Mouse (Mus musculus): ENCODE measurements at regions not wholly inside any gene's neighbourhood (a gene's known extent, or its start where the extent isn't known, plus 50 kb on each side); places are given as distances from the start of the nearest gene placed in this dataset.

GRCm38 (mm10) chr3:34522054-34522684 is 128.0 kb upstream of the Sox2 start:
- no peak overlapping the region for H3K27ac ChIP-seq (replicated peaks)
- H3K4me2 ChIP-seq (replicated peaks): no peak overlapping the region
- no peaks in the 10 kb centered on the region for H3K27me3 ChIP-seq
- ATAC-seq (ENCODE audit: insufficient number of reproducible peaks, low FRiP score, low TSS enrichment, low read depth): no peak
- H3K9ac ChIP-seq: no peak overlapping the region
- WGBS: 77% methylated on average over 6 of the region's 6 CpGs
- no peaks in the 10 kb centered on the region for H3K4me1 ChIP-seq
- H3K36me3 ChIP-seq: no peaks in the 10 kb centered on the region
- H3K9me3 ChIP-seq (replicated peaks): 0 out of 2 replicates have a peak, but pooled peaks cover 3% of the 10 kb centered on the region
- no peak overlapping the region for H3K4me3 ChIP-seq (replicated peaks)

- H3K36me3 ChIP-seq: no peaks in the 10 kb centered on the region
- no peak overlapping the region for H3K4me2 ChIP-seq (replicated peaks)
- no peaks in the 10 kb centered on the region for H3K27me3 ChIP-seq
- 75% methylated on average over 14 of the region's 14 CpGs for WGBS
- H3K9me3 ChIP-seq (replicated peaks): 0 out of 2 replicates have a peak, but pooled peaks cover 3% of the 10 kb centered on the region
- no peak overlapping the region for H3K9ac ChIP-seq
- no peak for ATAC-seq (ENCODE audit: insufficient number of reproducible peaks, low FRiP score, low TSS enrichment, low read depth)
- no peak overlapping the region for H3K4me3 ChIP-seq (replicated peaks)
- no peak overlapping the region for H3K27ac ChIP-seq (replicated peaks)
- H3K4me1 ChIP-seq: no peaks in the 10 kb centered on the region
Observed at GRCm38 (mm10) chr3:34521357-34522053, 128.7 kb upstream of the Sox2 start.

- 59% methylated on average over 13 of the region's 13 CpGs for WGBS
- no peaks in the 10 kb centered on the region for H3K27me3 ChIP-seq
- H3K36me3 ChIP-seq: no peaks in the 10 kb centered on the region
- no peak overlapping the region for H3K4me3 ChIP-seq (replicated peaks)
- H3K27ac ChIP-seq (replicated peaks): no peak overlapping the region
- H3K4me1 ChIP-seq: no peaks in the 10 kb centered on the region
- no peaks in the 10 kb centered on the region for H3K9me3 ChIP-seq (replicated peaks)
- no peak overlapping the region for H3K4me2 ChIP-seq (replicated peaks)
- ATAC-seq (ENCODE audit: insufficient number of reproducible peaks, low FRiP score, low TSS enrichment, low read depth): no peak
- no peak overlapping the region for H3K9ac ChIP-seq
Observed at GRCm38 (mm10) chr3:34512503-34513145, 137.6 kb upstream of the Sox2 start.

- no peaks in the 10 kb centered on the region for H3K27me3 ChIP-seq
- H3K4me3 ChIP-seq (replicated peaks): no peak overlapping the region
- H3K9me3 ChIP-seq (replicated peaks): no peaks in the 10 kb centered on the region
- no peak overlapping the region for H3K27ac ChIP-seq (replicated peaks)
- H3K9ac ChIP-seq: no peak overlapping the region
- no peaks in the 10 kb centered on the region for H3K4me1 ChIP-seq
- WGBS: 74% methylated on average over 4 of the region's 4 CpGs
- H3K4me2 ChIP-seq (replicated peaks): no peak overlapping the region
- ATAC-seq (ENCODE audit: insufficient number of reproducible peaks, low FRiP score, low TSS enrichment, low read depth): no peak
- H3K36me3 ChIP-seq: no peaks in the 10 kb centered on the region
Observed at GRCm38 (mm10) chr3:34510723-34511122, 139.5 kb upstream of the Sox2 start.

GRCm38 (mm10) chr3:34509160-34509559 is 141.0 kb upstream of the Sox2 start:
- WGBS: 39% methylated on average over 5 of the region's 5 CpGs
- H3K9ac ChIP-seq: no peak overlapping the region

GRCm38 (mm10) chr3:34504573-34504894 is 145.7 kb upstream of the Sox2 start:
- ATAC-seq (ENCODE audit: insufficient number of reproducible peaks, low FRiP score, low TSS enrichment, low read depth): no peak
- H3K27ac ChIP-seq (replicated peaks): no peak overlapping the region
- no peaks in the 10 kb centered on the region for H3K4me1 ChIP-seq
- H3K4me2 ChIP-seq (replicated peaks): no peak overlapping the region
- H3K36me3 ChIP-seq: no peaks in the 10 kb centered on the region
- no peak overlapping the region for H3K4me3 ChIP-seq (replicated peaks)
- H3K9ac ChIP-seq: no peak overlapping the region
- 18% methylated on average over 3 of the region's 3 CpGs for WGBS
- H3K9me3 ChIP-seq (replicated peaks): no peaks in the 10 kb centered on the region
- no peaks in the 10 kb centered on the region for H3K27me3 ChIP-seq

More at GRCm38 (mm10) chr3:34509160-34509559, 141.0 kb upstream of the Sox2 start:
- Histone ChIP-seq H3K27me3 (no peaks in the 10 kb centered on the region), H3K4me3 (replicated peaks) (no peak overlapping the region), H3K4me2 (replicated peaks) (no peak overlapping the region), H3K4me1 (no peaks in the 10 kb centered on the region), H3K27ac (replicated peaks) (no peak overlapping the region), H3K36me3 (no peaks in the 10 kb centered on the region), H3K9me3 (replicated peaks) (no peaks in the 10 kb centered on the region)
- no peak for ATAC-seq (ENCODE audit: insufficient number of reproducible peaks, low FRiP score, low TSS enrichment, low read depth)

- Histone ChIP-seq H3K9me3 (replicated peaks) (no peaks in the 10 kb centered on the region), H3K27me3 (no peaks in the 10 kb centered on the region), H3K27ac (replicated peaks) (no peak overlapping the region), H3K4me2 (replicated peaks) (no peak overlapping the region), H3K4me1 (no peaks in the 10 kb centered on the region), H3K36me3 (no peaks in the 10 kb centered on the region), H3K9ac (no peak overlapping the region), H3K4me3 (replicated peaks) (no peak overlapping the region)
- WGBS: 51% methylated on average over 13 of the region's 13 CpGs
- ATAC-seq (ENCODE audit: insufficient number of reproducible peaks, low FRiP score, low TSS enrichment, low read depth): no peak
Observed at GRCm38 (mm10) chr3:34503874-34504572, 146.2 kb upstream of the Sox2 start.

GRCm38 (mm10) chr3:34496839-34497238 is 153.4 kb upstream of the Sox2 start:
- H3K4me1 ChIP-seq: no peaks in the 10 kb centered on the region
- H3K9ac ChIP-seq: no peak overlapping the region
- no peak overlapping the region for H3K4me3 ChIP-seq (replicated peaks)
- ATAC-seq (ENCODE audit: insufficient number of reproducible peaks, low FRiP score, low TSS enrichment, low read depth): no peak
- 74% methylated on average over 8 of the region's 8 CpGs for WGBS
- no peak overlapping the region for H3K27ac ChIP-seq (replicated peaks)
- H3K4me2 ChIP-seq (replicated peaks): no peak overlapping the region
- no peaks in the 10 kb centered on the region for H3K36me3 ChIP-seq
- H3K9me3 ChIP-seq (replicated peaks): no peaks in the 10 kb centered on the region
- no peaks in the 10 kb centered on the region for H3K27me3 ChIP-seq

GRCm38 (mm10) chr3:34495615-34496014 is 154.6 kb upstream of the Sox2 start:
- no peaks in the 10 kb centered on the region for H3K9me3 ChIP-seq (replicated peaks)
- H3K4me1 ChIP-seq: no peaks in the 10 kb centered on the region
- ATAC-seq (ENCODE audit: insufficient number of reproducible peaks, low FRiP score, low TSS enrichment, low read depth): no peak
- no peak overlapping the region for H3K4me3 ChIP-seq (replicated peaks)
- WGBS: 42% methylated on average over 3 of the region's 3 CpGs
- no peaks in the 10 kb centered on the region for H3K36me3 ChIP-seq
- no peak overlapping the region for H3K9ac ChIP-seq
- no peaks in the 10 kb centered on the region for H3K27me3 ChIP-seq
- no peak overlapping the region for H3K27ac ChIP-seq (replicated peaks)
- no peak overlapping the region for H3K4me2 ChIP-seq (replicated peaks)

GRCm38 (mm10) chr3:34493921-34494320 is 156.3 kb upstream of the Sox2 start:
- Histone ChIP-seq H3K36me3 (no peaks in the 10 kb centered on the region), H3K27ac (replicated peaks) (no peak overlapping the region), H3K4me1 (no peaks in the 10 kb centered on the region), H3K27me3 (no peaks in the 10 kb centered on the region), H3K9me3 (replicated peaks) (no peaks in the 10 kb centered on the region), H3K4me2 (replicated peaks) (no peak overlapping the region), H3K4me3 (replicated peaks) (no peak overlapping the region), H3K9ac (no peak overlapping the region)
- ATAC-seq (ENCODE audit: insufficient number of reproducible peaks, low FRiP score, low TSS enrichment, low read depth): no peak

- no peak overlapping the region for H3K27ac ChIP-seq (replicated peaks)
- no peaks in the 10 kb centered on the region for H3K4me1 ChIP-seq
- no peak for ATAC-seq (ENCODE audit: insufficient number of reproducible peaks, low FRiP score, low TSS enrichment, low read depth)
- WGBS: 79% methylated on average over 2 of the region's 2 CpGs
- no peak overlapping the region for H3K4me3 ChIP-seq (replicated peaks)
- no peak overlapping the region for H3K4me2 ChIP-seq (replicated peaks)
- no peak overlapping the region for H3K9ac ChIP-seq
- no peaks in the 10 kb centered on the region for H3K9me3 ChIP-seq (replicated peaks)
- H3K36me3 ChIP-seq: no peaks in the 10 kb centered on the region
- H3K27me3 ChIP-seq: no peaks in the 10 kb centered on the region; the same call in 1 of the 2 replicates
Observed at GRCm38 (mm10) chr3:34489008-34489407, 161.2 kb upstream of the Sox2 start.

Data from embryonic facial prominence, embryonic 15.5 days (tissue).